Mouse (Mus musculus): ENCODE data around the gene Lrp8. TPM values are rescaled to one million over a fixed set of nuclear protein-coding genes. Genes with fewer than 3 reads are reported as not detected.

The Lrp8 gene
- polyA plus RNA-seq, 1 experiment: 77.6 TPM

- DNase-seq (ENCODE audit: extremely low spot score in 1 of 2, low spot score in 1 of 2): no peak
Measured at GRCm38 (mm10) chr4:107837910-107838309, 35.8 kb downstream of the Lrp8 start.

GRCm38 (mm10) chr4:107843687-107844086, 41.6 kb downstream of the Lrp8 start:
- no peak for DNase-seq (ENCODE audit: extremely low spot score in 1 of 2, low spot score in 1 of 2)

GRCm38 (mm10) chr4:107844971-107845370, 42.9 kb downstream of the Lrp8 start:
- DNase-seq (ENCODE audit: extremely low spot score in 1 of 2, low spot score in 1 of 2): peak in 1 of 2 experiments; percentile 90

GRCm38 (mm10) chr4:107846795-107847194, 44.7 kb downstream of the Lrp8 start:
- DNase-seq (ENCODE audit: extremely low spot score in 1 of 2, low spot score in 1 of 2): no peak

GRCm38 (mm10) chr4:107848546-107848945, 46.5 kb downstream of the Lrp8 start:
- DNase-seq (ENCODE audit: extremely low spot score in 1 of 2, low spot score in 1 of 2): no peak

GRCm38 (mm10) chr4:107849621-107850020, 47.6 kb downstream of the Lrp8 start:
- DNase-seq (ENCODE audit: extremely low spot score in 1 of 2, low spot score in 1 of 2): no peak

GRCm38 (mm10) chr4:107850091-107850490, 48.0 kb downstream of the Lrp8 start:
- no peak for DNase-seq (ENCODE audit: extremely low spot score in 1 of 2, low spot score in 1 of 2)

- DNase-seq (ENCODE audit: extremely low spot score in 1 of 2, low spot score in 1 of 2): no peak
Measured at GRCm38 (mm10) chr4:107853333-107853732, 51.3 kb downstream of the Lrp8 start.

- DNase-seq (ENCODE audit: extremely low spot score in 1 of 2, low spot score in 1 of 2): no peak
Measured at GRCm38 (mm10) chr4:107853836-107854235, 51.8 kb downstream of the Lrp8 start.

- peak in 1 of 2 experiments; percentile 32 for DNase-seq (ENCODE audit: extremely low spot score in 1 of 2, low spot score in 1 of 2)
Measured at GRCm38 (mm10) chr4:107856958-107857686, 55.1 kb downstream of the Lrp8 start.

- DNase-seq (ENCODE audit: extremely low spot score in 1 of 2, low spot score in 1 of 2): no peak
Measured at GRCm38 (mm10) chr4:107858995-107859394, 56.9 kb downstream of the Lrp8 start.

- DNase-seq (ENCODE audit: extremely low spot score in 1 of 2, low spot score in 1 of 2): peak in 1 of 2 experiments; percentile 26
Measured at GRCm38 (mm10) chr4:107864866-107865265, 62.8 kb downstream of the Lrp8 start.

- peak; percentile 95 to 98 for DNase-seq (ENCODE audit: extremely low spot score in 1 of 2, low spot score in 1 of 2)
Measured at GRCm38 (mm10) chr4:107879254-107880050, 77.4 kb downstream of the Lrp8 start, which contains the start of gene Magoh. Magoh (plus strand) TSS chr4:107879755.

- no peak for DNase-seq (ENCODE audit: extremely low spot score in 1 of 2, low spot score in 1 of 2)
Measured at GRCm38 (mm10) chr4:107881631-107882030, 79.6 kb downstream of the Lrp8 start.

GRCm38 (mm10) chr4:107886371-107886770, 84.3 kb downstream of the Lrp8 start:
- DNase-seq (ENCODE audit: extremely low spot score in 1 of 2, low spot score in 1 of 2): no peak

GRCm38 (mm10) chr4:107889385-107889730, 87.3 kb downstream of the Lrp8 start:
- no peak for DNase-seq (ENCODE audit: extremely low spot score in 1 of 2, low spot score in 1 of 2)

- peak; percentile 96 for DNase-seq (ENCODE audit: extremely low spot score in 1 of 2, low spot score in 1 of 2)
Measured at GRCm38 (mm10) chr4:107889731-107890432, 87.8 kb downstream of the Lrp8 start, which contains the start of gene 0610037L13Rik. 0610037L13Rik (plus strand) TSS chr4:107889813.

- peak in 1 of 2 experiments; percentile 42 for DNase-seq (ENCODE audit: extremely low spot score in 1 of 2, low spot score in 1 of 2)
Measured at GRCm38 (mm10) chr4:107892663-107893062, 90.6 kb downstream of the Lrp8 start.

- DNase-seq (ENCODE audit: extremely low spot score in 1 of 2, low spot score in 1 of 2): no peak
Measured at GRCm38 (mm10) chr4:107899211-107899927, 97.3 kb downstream of the Lrp8 start.

GRCm38 (mm10) chr4:107900206-107900605, 98.1 kb downstream of the Lrp8 start:
- DNase-seq (ENCODE audit: extremely low spot score in 1 of 2, low spot score in 1 of 2): no peak

Measured in frontal cortex, adult 2 months (tissue).